Mouse (Mus musculus) NIH3T3 (cell line): ENCODE results near the gene Mup11.
"Not testable (repeated sequence)": the region's sequence is repeated elsewhere in the genome, so short reads cannot be mapped to it uniquely, and the experiment has no call there.

ENCODE experiments used
- DNase-seq: peaks from one replicate; pipeline ENCODE4 v3.0.0-alpha.2; 2012; ENCODE audit warnings: low read depth

Mup11 gene

GRCm38 (mm10) chr4:60662311-60662710, at the start of gene Mup11:
Gene Mup11, minus strand, starts transcription at chr4:60662411.
- DNase-seq, result not testable (repeated sequence)
